Mouse (Mus musculus): ENCODE measurements around the gene Nol9. TPM values are rescaled to one million over a fixed set of nuclear protein-coding genes. Genes with fewer than 3 reads are reported as not detected.
"Not testable (repeated sequence)": the region's sequence is repeated elsewhere in the genome, so short reads cannot be mapped to it uniquely, and the experiment has no call there.

Gene Nol9
- polyA plus RNA-seq, 1 experiment, result 7.7 TPM

DNA sequence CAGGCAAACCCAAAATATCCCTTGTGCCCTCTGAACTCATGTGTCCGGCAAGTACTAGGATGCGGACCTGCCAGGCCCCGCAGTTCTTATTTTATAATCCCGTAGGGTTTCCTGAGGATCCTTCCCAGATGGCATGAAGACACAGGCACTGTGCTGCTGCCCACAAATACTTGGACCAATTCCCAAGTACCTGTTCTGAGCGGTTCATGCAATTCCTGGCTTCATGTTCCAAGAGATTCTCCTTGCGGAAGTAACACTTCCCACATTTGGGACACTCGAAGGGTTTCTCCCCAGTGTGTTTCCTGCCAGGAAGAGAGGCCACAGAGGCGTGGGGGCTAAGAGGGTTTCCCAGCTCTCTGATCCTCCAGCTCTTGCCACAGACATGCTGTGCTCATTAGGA lies 16.6 kb upstream of the Nol9 start:
- no peaks in the 10 kb centered on the region for H3K9me3 ChIP-seq
- peaks cover 88% of the 10 kb centered on the region for H3K36me3 ChIP-seq (replicated peaks; ENCODE audit: low read length)
- no peak overlapping the region for H3K4me3 ChIP-seq (replicated peaks)
- H3K4me1 ChIP-seq, result peaks cover 75% of the 10 kb centered on the region
- TF ChIP-seq FLI1 (IDR thresholded peaks at IDR 0.05; ENCODE audit: low read length) (no peak), GATA1 (IDR thresholded peaks at IDR 0.05; ENCODE audit: borderline replicate concordance, low read length) (no peak)
- H3K27me3 ChIP-seq (replicated peaks), result no peaks in the 10 kb centered on the region

DNA sequence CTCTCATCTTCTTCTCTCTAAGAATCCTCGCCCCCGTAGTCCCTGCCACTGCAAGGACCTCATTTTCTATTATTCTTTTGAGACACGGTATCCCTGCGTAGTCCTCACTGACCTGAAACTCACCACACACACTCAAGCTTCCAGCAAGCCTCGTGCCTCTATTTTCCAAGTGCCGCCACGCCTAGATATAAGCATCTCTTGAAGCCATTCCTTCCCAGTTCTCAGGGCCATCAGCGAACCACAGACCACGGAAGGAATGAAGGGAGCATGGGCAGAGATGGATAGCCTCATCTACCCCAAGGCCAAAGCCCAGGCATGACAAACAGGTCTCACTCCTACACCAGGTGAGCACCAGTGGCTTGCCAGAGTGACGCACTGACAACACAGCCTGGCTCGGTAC lies 14.6 kb upstream of the Nol9 start:
- Histone ChIP-seq H3K4me1 (peaks cover 76% of the 10 kb centered on the region), H3K36me3 (replicated peaks; ENCODE audit: low read length) (peaks cover 68% of the 10 kb centered on the region), H3K27me3 (replicated peaks) (no peaks in the 10 kb centered on the region), H3K4me3 (replicated peaks) (peak overlapping the region; percentile 2), H3K9me3 (no peaks in the 10 kb centered on the region)
- TF ChIP-seq FLI1 (IDR thresholded peaks at IDR 0.05; ENCODE audit: low read length), result no peak
- no peak for TF ChIP-seq GATA1 (IDR thresholded peaks at IDR 0.05; ENCODE audit: borderline replicate concordance, low read length)

DNA sequence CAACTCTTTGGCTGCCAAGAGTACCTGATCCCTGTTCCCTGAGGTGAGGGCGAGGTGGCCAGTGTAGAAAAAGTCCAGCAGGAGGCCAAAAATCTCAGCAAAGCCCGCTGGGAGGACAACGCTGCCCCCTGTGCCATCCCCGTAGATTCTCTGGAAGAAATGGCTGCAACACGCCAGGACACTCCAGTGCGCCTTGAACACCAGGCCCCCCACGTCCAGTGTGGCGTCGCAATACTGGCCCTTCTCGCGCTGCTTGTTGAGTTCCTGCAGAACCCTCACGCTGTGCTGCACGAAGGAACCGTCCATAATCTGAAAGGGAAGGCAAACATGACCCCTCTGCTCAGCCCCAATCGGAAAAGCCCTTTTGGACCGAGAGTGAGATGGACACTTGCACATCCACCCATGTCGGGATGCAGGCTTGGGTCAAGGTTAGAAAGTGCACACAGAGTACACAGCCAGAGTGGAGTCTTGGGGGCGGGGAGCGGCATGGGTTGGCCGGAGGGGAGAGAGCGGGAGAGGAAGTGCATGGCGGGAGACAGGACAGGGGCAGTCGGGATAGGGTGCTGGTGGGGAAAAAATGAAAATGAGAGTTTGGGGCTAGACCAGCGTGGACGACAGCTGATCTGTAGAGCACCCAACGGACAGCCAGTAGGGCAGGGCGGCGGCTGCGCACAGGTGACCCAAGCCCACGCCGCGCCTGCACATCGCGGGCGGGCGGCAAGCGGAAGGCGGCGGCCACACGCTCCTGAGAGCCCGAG lies 12.2 kb upstream of the Nol9 start:
- Histone ChIP-seq H3K36me3 (replicated peaks; ENCODE audit: low read length) (peaks cover 57% of the 10 kb centered on the region), H3K4me1 (peaks cover 69% of the 10 kb centered on the region), H3K27me3 (replicated peaks) (peaks cover 2% of the 10 kb centered on the region), H3K9me3 (no peaks in the 10 kb centered on the region), H3K4me3 (replicated peaks) (peak overlapping the region; percentile 98)
- TF ChIP-seq GATA1 (IDR thresholded peaks at IDR 0.05; ENCODE audit: borderline replicate concordance, low read length), result no peak
- no peak for TF ChIP-seq FLI1 (IDR thresholded peaks at IDR 0.05; ENCODE audit: low read length)

DNA sequence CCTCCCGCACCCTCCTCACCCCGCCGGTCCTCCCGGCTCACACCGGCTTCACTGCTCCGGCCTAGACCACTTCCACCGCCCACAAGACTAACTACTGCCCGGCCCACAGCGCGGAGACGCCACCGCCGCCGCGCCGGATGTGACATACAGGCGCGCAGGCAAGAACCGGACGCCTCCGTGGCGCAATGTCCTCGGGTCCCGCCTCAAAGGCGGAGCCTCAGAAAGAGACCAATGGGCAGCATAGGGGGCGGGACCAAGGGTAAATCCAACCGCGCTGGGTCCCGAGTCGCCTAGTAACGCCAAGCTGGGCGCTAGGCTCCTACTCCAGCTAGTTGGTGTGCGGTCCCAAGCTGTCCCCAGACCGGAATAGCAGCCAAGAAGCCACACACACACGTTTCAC lies 11.6 kb upstream of the Nol9 start, which contains the start of gene Zbtb48:
Gene Zbtb48 (minus strand): TSS at position 148 of the 400 bp plus-strand sequence.
- peaks cover 65% of the 10 kb centered on the region for H3K4me1 ChIP-seq
- TF ChIP-seq FLI1 (IDR thresholded peaks at IDR 0.05; ENCODE audit: low read length), result no peak
- no peak for TF ChIP-seq GATA1 (IDR thresholded peaks at IDR 0.05; ENCODE audit: borderline replicate concordance, low read length)
- H3K4me3 ChIP-seq (replicated peaks), result peak within 1 kb of the TSS; percentile 98

DNA sequence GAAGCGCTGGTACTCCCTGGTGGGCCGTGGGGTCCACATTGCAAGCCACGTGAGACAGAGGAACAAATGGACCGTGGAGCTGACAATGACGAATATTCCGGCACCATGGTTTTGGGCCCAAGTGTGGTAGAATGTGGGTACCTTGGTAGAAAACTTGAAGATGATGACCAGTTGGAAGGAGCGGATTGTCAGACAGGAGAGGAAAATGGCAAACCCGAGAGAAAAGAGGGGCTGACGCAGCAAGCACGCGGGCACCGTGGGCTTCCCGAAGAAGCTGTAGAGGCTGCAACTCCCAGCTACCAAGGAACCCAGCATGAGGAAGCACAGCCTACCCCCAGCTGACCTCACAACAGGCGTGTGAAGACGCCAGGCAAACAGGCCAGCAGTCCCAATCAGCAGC lies 10.7 kb upstream of the Nol9 start:
- H3K4me3 ChIP-seq (replicated peaks), result peak overlapping the region; percentile 98
- peaks cover 51% of the 10 kb centered on the region for H3K36me3 ChIP-seq (replicated peaks; ENCODE audit: low read length)
- no peak for TF ChIP-seq FLI1 (IDR thresholded peaks at IDR 0.05; ENCODE audit: low read length)
- no peak for TF ChIP-seq GATA1 (IDR thresholded peaks at IDR 0.05; ENCODE audit: borderline replicate concordance, low read length)
- peaks cover 56% of the 10 kb centered on the region for H3K4me1 ChIP-seq
- peaks cover 7% of the 10 kb centered on the region for H3K27me3 ChIP-seq (replicated peaks)
- no peaks in the 10 kb centered on the region for H3K9me3 ChIP-seq

More for the DNA sequence above, 11.6 kb upstream of the Nol9 start, which contains the start of gene Zbtb48:
- Histone ChIP-seq H3K27me3 (replicated peaks) (peaks cover 6% of the 10 kb centered on the region), H3K9me3 (no peaks in the 10 kb centered on the region), H3K36me3 (replicated peaks; ENCODE audit: low read length) (peaks cover 57% of the 10 kb centered on the region)

DNA sequence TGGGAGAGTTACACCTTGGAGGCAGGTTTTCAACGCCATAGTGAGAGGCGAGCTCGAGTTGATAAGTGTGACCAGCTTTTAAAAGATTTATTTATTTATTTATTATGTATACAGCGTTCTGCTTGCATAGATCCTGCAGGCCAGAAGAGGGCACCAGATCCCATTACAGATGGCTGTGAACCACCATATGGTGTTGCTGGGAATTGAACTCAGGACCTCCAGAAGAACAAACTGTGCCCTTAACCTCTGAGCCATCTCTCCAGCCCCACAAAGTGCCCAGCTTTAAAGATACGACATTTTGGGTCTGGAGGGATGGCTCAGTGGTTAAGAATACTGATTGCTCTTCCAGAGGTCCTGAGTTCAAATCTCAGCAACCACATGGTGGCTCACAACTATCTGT lies 10.0 kb upstream of the Nol9 start:
- Histone ChIP-seq H3K4me3 (replicated peaks) (no peak overlapping the region), H3K27me3 (replicated peaks) (peaks cover 7% of the 10 kb centered on the region), H3K9me3 (no peaks in the 10 kb centered on the region), H3K4me1 (peaks cover 57% of the 10 kb centered on the region), H3K36me3 (replicated peaks; ENCODE audit: low read length) (peaks cover 49% of the 10 kb centered on the region)
- no peak for TF ChIP-seq FLI1 (IDR thresholded peaks at IDR 0.05; ENCODE audit: low read length)
- no peak for TF ChIP-seq GATA1 (IDR thresholded peaks at IDR 0.05; ENCODE audit: borderline replicate concordance, low read length)

DNA sequence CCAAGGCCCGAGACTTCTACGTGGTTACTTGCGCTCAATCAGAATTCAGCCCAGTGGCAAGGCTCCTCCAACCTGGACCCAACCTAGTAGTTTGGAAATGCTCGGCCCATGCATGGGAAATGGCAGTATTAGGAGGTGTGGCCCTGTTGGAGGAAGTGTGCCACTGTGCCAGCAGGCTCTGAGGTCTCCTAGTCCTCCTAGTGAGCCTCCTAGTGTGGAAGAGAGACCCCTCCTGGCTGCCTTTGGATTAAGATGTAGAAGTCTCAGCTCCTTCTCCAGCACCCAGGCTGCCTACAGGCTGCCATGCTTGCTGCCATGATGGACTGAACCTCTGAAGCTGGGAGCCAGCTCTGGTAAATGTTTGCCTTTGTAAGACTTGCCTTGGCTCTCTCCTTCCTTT lies 9.1 kb upstream of the Nol9 start:
- no peak for TF ChIP-seq FLI1 (IDR thresholded peaks at IDR 0.05; ENCODE audit: low read length)
- no peak for TF ChIP-seq GATA1 (IDR thresholded peaks at IDR 0.05; ENCODE audit: borderline replicate concordance, low read length)
- Histone ChIP-seq H3K27me3 (replicated peaks) (peaks cover 7% of the 10 kb centered on the region), H3K4me1 (peaks cover 57% of the 10 kb centered on the region), H3K9me3 (no peaks in the 10 kb centered on the region), H3K36me3 (replicated peaks; ENCODE audit: low read length) (peaks cover 40% of the 10 kb centered on the region), H3K4me3 (replicated peaks) (no peak overlapping the region)

DNA sequence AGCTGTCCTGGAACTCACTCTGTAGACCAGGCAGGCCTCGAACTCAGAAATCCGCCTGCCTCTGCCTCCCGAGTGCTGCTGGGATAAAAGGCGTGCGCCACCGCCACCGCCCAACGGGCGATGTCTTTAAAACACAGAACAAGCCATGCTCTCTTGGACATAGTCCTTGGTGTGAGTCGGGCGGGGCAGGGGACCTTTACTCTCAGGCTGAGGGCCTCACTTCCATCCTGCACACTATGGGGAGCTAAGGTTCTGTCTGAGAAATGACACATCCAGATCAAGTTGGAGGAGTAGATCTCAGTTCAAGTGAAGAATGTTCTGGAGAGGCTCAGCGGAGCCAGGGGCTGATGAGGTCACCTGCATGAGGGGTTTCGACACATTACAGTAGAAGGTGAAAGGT lies 6.2 kb upstream of the Nol9 start:
- H3K4me1 ChIP-seq, result peaks cover 40% of the 10 kb centered on the region
- H3K27me3 ChIP-seq (replicated peaks), result peaks cover 7% of the 10 kb centered on the region
- H3K36me3 ChIP-seq (replicated peaks; ENCODE audit: low read length), result peaks cover 27% of the 10 kb centered on the region
- no peak overlapping the region for H3K4me3 ChIP-seq (replicated peaks)
- no peak for TF ChIP-seq FLI1 (IDR thresholded peaks at IDR 0.05; ENCODE audit: low read length)
- TF ChIP-seq GATA1 (IDR thresholded peaks at IDR 0.05; ENCODE audit: borderline replicate concordance, low read length), result no peak
- H3K9me3 ChIP-seq, result no peaks in the 10 kb centered on the region

DNA sequence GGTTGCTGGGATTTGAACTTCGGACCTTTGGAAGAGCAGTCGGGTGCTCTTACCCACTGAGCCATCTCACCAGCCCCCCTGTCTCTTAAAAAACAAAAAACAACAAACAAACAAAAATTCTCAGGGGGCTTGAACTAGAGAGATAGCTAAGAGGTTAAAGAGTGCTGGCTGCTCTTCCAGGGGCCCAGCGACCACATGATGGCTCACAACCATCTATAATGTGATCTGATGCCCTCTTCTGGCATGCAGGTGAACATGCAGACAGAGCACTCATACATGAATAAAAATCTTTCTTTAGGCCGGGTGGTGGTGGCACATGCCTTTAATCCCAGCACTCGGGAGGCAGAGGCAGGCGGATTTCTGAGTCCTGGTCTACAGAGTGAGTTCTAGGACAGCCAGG lies 2.7 kb upstream of the Nol9 start:
- peaks cover 54% of the 10 kb centered on the region for H3K4me1 ChIP-seq

DNA sequence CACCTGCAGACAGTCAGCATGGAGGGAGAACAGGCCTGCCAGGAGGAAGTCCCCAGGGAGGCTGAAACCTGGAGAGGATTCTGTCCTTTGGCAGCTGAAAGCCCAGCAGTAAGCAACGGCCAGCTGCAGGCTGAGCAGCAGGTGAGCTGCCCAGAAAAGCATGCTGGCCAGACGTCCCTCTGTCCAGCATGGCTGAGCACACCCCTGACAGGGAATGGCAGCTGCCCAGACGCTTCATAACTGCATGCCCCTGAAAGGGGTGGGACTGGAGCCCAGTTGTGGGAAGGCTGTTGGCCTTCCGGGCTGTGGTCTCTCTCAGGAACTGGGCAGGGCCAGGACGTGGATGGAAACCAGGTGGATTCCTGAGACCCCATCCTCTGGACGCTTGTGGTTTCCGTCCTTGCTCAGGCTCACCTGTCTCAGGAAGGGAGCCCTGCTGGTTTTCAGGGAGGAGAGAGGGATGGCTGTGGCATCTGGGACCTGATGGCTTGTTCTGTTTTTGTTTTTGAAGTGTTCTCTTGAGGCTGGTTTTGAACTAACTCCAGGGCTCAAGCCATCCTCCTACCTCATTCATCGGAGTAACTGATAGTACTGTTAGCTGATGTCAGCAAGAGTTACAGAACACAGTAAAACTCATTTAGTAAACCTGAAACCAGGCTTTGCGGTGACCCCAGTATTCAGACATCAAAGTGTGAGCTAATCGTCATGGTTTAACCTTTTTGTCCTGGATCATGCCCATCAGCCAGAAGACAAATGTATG lies 716 bp upstream of the Nol9 start, which contains the start of gene Tas1r1:
Gene Tas1r1 (minus strand): TSS at position 344 of the 760 bp plus-strand sequence.
- peak within 1 kb of the TSS; percentile 98 for H3K4me3 ChIP-seq (replicated peaks)
- peaks cover 30% of the 10 kb centered on the region for H3K36me3 ChIP-seq (replicated peaks; ENCODE audit: low read length)
- H3K4me1 ChIP-seq, result peaks cover 64% of the 10 kb centered on the region
- peaks cover under 1% of the 10 kb centered on the region for H3K27me3 ChIP-seq (replicated peaks)
- TF ChIP-seq FLI1 (IDR thresholded peaks at IDR 0.05; ENCODE audit: low read length), result no peak
- no peak for TF ChIP-seq GATA1 (IDR thresholded peaks at IDR 0.05; ENCODE audit: borderline replicate concordance, low read length)
- H3K9me3 ChIP-seq, result no peaks in the 10 kb centered on the region

More for the DNA sequence above, 2.7 kb upstream of the Nol9 start:
- not testable (repeated sequence) for H3K27me3 ChIP-seq (replicated peaks); H3K4me3 ChIP-seq (replicated peaks); H3K9me3 ChIP-seq
- H3K36me3 ChIP-seq (replicated peaks; ENCODE audit: low read length), result peaks cover 24% of the 10 kb centered on the region

Measured in megakaryocyte, embryonic 14.5 days (primary cell).